Mouse (Mus musculus) erythroblast, embryonic 14.5 days (primary cell): Measurements from ENCODE around the gene Map3k1.

Experiments used
- GATA1 ChIP-seq: IDR thresholded peaks from 2 replicates; pipeline ENCODE4 v1.6.1; 2012; ENCODE audit warnings: low read length, inconsistent platforms, mixed read lengths
- TAL1 ChIP-seq: IDR thresholded peaks from 3 replicates; pipeline ENCODE4 v1.6.1; 2012; ENCODE audit warnings: low read length, inconsistent platforms, mixed read lengths

- TF ChIP-seq TAL1 (no peak), GATA1 (no peak)
Observed at GRCm38 (mm10) chr13:111770776-111771175, 38.0 kb downstream of the Map3k1 start.
